Mouse (Mus musculus): ENCODE results near the gene Tbc1d32.

Tbc1d32 gene

DNA sequence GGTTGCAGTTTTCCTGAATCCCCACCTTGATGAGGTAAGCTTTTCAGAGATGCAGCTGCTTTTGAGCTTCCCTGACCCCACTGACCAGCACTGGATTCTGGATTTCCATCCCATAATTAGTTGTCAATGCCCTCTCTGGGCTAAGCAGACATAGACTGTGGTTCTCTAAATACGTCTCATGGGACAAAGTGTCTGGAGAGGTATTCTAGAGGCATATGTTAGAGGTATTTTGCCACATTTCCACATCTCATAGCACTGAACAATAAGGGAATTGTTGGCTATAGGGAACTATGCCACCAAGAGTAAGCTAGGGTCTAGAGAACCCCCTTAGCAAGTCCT lies 121.5 kb downstream of the Tbc1d32 start:
- no peak for DNase-seq (ENCODE audit: low read depth)

DNA sequence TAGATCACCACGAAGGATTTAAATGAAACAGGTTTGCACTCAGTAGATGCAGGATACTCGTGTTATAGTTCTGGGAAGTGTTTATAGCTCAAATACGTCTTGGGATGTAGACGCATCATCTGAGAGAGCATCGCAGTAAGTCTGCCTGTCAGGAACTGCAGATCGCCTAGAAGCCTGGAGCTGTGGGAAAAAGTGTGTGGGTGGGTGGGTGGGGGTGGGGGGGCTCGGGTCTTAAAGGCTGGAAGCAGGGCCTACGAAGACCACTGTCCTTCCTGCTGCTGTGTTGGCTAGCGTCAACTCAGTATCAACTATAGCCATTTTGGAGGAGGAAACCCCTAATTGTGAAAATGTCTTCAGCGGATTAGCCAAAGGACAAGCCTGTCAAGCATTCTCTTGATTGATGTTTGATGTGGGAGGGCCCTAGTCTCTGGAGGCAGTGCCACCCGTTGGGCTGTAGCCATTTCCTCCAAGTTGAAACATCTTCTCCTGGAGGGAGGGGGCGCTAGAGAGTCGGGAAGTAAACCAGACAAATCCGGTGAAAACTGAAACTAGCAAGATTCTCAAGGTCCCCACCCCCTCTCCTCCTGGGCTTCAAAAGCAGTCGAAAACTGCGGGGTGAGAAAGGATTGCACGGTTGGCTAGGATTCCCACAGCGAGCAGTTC lies 122.0 kb downstream of the Tbc1d32 start, which contains the start of gene Msl3l2:
Gene Msl3l2 (plus strand): TSS at position 585 of the 663 bp plus-strand sequence.
- peak; percentile 84 for DNase-seq (ENCODE audit: low read depth)

DNA sequence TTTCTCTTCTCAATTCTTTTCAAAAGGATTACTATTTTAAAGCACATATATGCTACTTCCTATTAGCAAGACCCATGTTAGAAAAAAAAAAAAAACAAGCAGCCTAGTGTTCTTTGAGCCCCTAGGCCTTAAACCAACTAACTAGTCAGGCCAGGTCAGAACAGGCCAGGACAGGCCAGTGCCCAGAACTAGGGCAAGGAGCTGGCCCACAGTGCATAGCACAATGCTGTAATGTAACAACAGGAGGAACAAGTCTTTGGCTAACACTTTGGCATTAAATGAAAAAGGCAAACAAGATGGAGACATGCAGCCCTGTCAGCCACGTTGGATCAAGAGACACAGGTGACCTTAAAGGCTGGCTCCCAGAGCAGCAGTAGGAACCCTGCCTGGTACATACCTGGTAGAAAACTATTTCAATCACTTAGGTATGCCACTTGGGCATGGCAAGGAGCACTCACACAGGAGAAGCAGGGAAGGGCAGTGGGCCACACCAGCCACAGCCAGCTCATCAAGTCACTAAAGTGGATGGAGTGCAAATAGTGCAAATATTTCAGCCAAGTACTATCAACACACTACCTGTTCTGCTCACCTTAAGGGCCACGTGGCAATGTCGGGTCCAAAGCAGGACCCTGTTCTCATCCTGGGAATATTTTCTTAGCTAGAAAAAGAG lies 128.7 kb downstream of the Tbc1d32 start:
- DNase-seq (ENCODE audit: low read depth): no peak

DNA sequence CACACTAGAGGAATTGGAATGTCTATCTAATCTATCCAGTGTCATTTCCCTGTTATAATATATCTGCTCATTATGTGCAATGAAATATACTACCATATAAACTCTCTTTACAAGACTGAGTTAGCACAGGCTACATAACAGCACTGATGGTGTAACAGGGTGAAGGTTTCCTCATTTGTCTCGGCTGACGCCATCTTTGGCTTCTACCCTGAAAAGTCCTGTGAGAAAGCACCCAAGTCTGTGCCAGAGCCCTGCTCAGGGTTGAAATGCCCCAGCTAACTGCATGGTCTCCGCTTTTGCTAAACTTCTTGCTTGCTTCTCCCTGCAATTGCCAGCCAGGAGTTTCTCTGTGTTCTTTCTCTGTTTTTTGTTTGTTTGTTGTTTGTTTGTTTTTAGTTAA lies 129.4 kb downstream of the Tbc1d32 start:
- no peak for DNase-seq (ENCODE audit: low read depth)

DNA sequence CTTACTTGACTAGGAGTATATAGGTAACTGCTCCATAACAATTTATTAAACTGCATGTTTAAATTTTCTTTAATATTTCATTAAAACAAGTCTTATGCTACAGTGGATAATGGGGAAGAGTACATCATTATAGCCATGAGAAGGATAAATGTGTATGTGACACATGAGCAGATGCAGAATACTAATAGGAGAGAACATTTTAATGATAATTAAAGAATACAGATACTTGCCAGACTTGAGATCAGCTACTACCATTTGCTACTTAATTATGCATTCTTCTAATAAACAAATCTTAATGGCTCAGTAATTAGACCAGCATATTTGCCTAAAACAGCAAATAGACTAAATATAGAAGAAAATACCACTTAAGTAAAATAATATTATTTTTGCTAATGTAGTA lies 131.7 kb downstream of the Tbc1d32 start:
- DNase-seq (ENCODE audit: low read depth): no peak

DNA sequence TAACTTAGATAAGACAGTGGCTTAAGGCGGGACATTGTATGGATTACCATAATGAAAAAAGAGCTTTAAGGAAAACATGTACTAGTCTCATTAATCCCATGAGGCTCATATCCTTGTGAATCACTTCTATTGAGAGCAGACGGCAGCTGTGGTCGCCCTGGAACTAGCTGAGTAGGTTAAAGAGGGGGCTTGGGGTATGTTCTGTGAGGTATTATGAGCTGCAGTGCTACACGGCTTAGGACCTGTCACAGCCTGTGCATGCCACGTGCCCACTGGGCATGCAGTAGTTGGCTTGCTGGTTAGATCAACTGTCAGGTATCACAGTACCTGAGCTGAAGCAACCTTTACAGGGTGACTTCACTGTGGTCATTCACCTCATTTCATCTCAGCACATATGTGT lies 133.9 kb downstream of the Tbc1d32 start:
- DNase-seq (ENCODE audit: low read depth): no peak

DNA sequence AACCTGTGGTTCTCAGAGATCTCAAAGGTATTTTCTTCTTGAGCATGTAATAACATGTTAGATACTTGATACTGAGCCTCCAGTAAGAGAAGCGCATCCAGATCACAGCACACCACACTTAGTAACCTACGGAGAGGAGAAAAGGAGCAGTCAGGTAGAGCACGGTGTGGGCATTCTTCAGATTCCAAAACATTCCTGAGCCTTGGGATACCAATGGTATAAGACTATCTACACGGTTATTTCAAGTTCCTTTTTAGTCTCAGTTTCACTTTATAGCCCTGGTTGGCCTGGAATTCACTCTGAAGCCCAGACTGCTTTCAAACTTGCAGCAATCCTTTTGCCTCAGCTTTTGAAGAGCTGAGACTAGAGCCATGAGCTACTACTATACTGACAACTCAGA lies 138.8 kb downstream of the Tbc1d32 start:
- DNase-seq (ENCODE audit: low read depth): no peak

DNA sequence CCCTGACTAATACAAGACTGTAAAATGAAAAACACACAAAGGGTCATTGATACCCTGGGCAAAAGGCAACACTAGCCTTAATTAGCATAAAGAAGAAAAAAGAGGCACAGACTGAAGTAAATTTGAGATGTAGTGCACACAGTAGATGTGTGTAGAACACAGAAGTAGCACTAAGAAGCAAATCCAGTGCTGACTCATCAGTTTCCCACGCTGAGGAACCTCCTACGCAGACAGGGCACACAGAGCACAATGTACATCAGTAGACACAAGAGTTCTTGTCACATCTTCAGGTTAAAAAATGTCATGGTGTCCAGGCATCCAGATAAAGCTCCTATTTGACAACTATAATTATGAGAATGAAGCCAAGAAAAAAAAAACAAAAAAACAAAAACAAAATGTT lies 165.7 kb downstream of the Tbc1d32 start:
- no peak for DNase-seq (ENCODE audit: low read depth)

DNA sequence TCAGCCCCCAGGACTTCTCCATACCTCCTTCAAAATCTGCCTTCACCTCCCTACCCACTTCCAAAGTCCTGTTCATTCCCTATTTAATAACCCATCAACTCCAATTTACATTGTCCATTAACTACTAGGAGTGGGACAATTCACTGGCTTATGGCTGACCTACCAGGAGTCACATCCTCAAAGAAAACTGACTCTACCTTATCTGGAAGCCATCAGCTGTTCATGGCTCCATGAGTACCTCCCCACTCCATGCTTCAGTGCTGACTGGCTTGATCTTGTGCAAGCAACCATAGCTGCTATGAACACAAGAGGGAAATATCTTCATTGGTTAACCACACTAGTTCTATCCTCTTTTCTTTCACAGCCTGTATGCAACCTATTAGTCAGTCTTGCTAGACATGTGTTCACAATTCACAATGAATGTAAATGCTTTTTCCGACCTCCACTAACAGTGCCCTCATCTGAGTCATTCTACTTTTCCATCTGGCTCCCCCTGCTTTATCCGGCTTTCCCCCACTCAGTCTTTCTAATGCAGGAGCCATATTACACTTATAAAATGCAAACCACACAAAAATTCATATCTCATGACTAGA lies 167.2 kb downstream of the Tbc1d32 start:
- no peak for DNase-seq (ENCODE audit: low read depth)

DNA sequence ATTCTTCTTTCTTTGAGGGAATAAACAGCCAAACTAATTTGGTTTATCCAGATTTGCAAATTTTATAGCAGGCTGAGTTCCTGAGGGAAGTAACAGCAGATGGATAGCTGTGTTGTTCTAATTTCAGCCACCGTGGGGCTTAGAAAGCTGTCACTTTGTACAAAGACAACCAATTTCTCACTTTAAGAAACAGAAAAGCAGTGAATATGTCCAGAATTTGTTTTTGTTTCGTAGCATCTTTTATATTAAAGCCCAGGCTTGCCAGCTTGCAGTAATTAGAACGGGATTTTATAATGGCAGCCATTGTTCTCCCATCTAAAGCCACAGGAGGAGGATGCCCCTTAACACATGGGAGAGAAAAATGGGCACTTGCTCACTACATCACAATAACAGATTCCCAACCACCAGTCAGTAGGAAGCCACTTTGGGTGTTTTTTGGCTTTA lies 169.5 kb downstream of the Tbc1d32 start:
- DNase-seq (ENCODE audit: low read depth): no peak

DNA sequence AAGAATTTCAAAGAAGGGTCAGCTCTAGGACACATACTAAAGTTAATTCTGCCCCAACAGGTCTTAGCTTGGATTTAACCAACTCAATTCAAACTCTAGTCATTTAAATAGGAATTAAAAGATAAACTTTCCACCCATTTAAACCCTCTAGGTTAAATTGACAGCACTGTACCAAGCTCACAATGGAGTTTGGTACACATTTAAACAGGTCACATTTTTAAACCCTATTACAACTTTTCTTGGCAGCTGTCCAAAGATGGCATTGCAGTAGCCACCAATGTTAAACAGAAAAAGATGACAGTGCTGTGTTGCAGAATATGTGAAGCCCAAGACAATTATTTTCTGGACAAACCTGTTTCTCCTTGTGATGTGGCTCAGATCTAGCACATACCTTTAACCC lies 203.1 kb downstream of the Tbc1d32 start:
- no peak for DNase-seq (ENCODE audit: low read depth)

DNA sequence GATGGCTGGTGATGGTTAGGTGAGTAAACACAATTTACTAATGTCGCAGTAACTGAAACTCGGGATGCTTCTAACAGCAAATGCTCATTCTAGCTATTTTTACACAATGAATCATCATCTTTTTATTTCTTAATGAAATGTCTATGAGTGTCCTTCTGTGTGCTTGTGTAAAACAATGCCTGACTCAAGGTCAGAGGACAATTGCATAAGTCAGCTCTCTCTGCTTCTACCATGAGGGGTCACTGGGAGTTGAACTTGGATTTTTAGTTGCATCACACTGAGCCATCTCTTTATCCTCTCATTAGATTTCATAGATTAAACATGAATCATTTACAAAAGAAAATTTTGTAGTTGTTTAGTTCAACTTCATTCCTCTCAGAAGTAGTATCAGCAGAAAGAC lies 203.9 kb downstream of the Tbc1d32 start:
- DNase-seq (ENCODE audit: low read depth): no peak

DNA sequence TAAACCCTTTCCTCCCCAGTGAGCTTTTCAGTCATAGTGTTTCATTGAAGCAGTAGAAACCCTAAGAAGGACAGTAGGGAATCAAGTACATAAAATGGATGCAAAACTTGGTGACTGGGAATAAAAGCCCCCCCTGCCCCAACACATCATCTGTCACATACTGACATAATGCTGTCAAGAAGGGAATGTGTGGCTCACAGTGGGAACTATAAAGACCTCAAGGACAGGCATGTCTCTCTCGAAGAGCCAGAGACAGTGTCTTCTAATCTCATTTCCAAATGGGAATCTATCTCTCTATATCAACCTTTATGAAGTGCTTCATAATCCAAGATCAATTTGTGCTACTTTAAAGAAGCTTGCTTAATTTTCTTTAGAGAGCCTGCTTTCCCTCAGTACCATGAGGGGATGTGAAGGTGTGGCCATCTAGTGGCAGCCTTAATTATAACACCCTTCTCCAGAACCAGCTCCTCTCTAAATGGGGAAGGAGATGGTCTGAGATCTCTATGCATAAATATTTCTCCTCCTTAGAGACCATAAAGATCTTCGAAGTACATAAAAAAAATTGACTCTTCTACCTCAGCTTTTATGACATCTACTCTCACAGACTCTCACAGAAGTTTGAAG lies 248.5 kb downstream of the Tbc1d32 start:
- DNase-seq (ENCODE audit: low read depth): peak; percentile 20

DNA sequence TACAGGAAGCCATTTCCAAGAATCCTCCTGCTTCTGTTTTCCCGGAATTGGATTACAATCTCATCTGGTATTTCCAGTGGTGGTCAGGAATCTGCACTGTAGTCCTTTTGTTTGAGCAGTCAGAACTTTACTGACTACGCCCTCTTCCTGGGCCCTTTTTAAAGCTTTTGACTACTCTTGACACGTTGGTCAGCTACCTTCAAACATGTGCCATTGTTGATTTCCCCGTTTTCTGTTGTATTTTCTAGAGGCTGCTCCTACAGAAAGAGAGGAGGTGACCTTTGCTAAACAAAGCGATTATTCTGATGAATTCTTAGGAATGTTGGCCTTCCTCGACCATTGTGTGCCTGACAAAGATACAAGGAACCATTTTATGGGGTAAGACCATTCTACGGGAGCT lies 250.5 kb downstream of the Tbc1d32 start:
- DNase-seq (ENCODE audit: low read depth): no peak

Data from c-Kit-positive CD71-negative TER-119-negative erythroid progenitor cells, embryonic 14.5 days (primary cell).